Mouse (Mus musculus) G1E (cell line): ENCODE measurements around the gene Mmel1. TPM values are rescaled to one million over a fixed set of nuclear protein-coding genes. Genes with fewer than 3 reads are reported as not detected.
A peak's percentile ranks its signal among the peaks of the same experiment; 100 is the strongest.

Experiments
- ATAC-seq: 2 replicates; pipeline ENCODE4 v1.8.0; 2016; ENCODE audit warnings: mild to moderate bottlenecking; ENCODE audit not compliant: insufficient number of reproducible peaks, poor library complexity, low FRiP score, severe bottlenecking; ENCODE audit errors: extremely low read depth
- DNase-seq: peaks from one replicate; pipeline ENCODE4 v3.0.0; 2012; ENCODE audit warnings: low spot score
- H3K27me3 ChIP-seq: 2 replicates; pipeline ENCODE4 v1.6.1; 2012; ENCODE audit warnings: mild to moderate bottlenecking, low read length, inconsistent platforms; ENCODE audit not compliant: insufficient read depth
- H3K36me3 ChIP-seq: replicated peaks from 2 replicates; pipeline ENCODE3; 2012; ENCODE audit warnings: mild to moderate bottlenecking, inconsistent platforms
- H3K4me1 ChIP-seq: 2 replicates; pipeline ENCODE4 v1.6.1; 2012; ENCODE audit warnings: low read depth, low read length, inconsistent platforms, mixed read lengths; ENCODE audit not compliant: insufficient read depth
- H3K4me3 ChIP-seq: 2 replicates; pipeline ENCODE4 v1.5.1; 2012; ENCODE audit warnings: low read depth, mild to moderate bottlenecking, inconsistent platforms, low read length, moderate library complexity, mixed read lengths
- H3K9me3 ChIP-seq: replicated peaks from 2 replicates; pipeline ENCODE4 v1.6.1; 2012; ENCODE audit warnings: inconsistent platforms
- CTCF ChIP-seq: IDR thresholded peaks from 2 replicates; pipeline ENCODE4 v1.5.1; 2012; ENCODE audit warnings: low read depth, low read length, inconsistent platforms, mixed read lengths
- GATA1 ChIP-seq: IDR thresholded peaks from 2 replicates; pipeline ENCODE4 v1.6.1; 2012; ENCODE audit warnings: borderline replicate concordance, low read length, inconsistent platforms, mixed read lengths
- GATA2 ChIP-seq: IDR thresholded peaks from 2 replicates; pipeline ENCODE4 v1.6.1; 2012; ENCODE audit warnings: low read depth, low read length, inconsistent platforms, borderline replicate concordance
- POLR2AphosphoS5 ChIP-seq: IDR thresholded peaks from 2 replicates; pipeline ENCODE4 v1.6.1; 2012; ENCODE audit warnings: low read depth, low read length, inconsistent platforms; ENCODE audit not compliant: insufficient replicate concordance
- TAL1 ChIP-seq: conservative IDR thresholded peaks from 2 replicates; pipeline ENCODE4 v1.6.1; 2012; ENCODE audit warnings: low read depth, low read length, inconsistent platforms, mixed read lengths
- polyA plus RNA-seq: library from polyadenylated mRNA; stranded (reverse); fragments of >175 nt; gene quantifications from 2 replicates; pipeline ENCODE4 v1.2.3, GENCODE M21; 2012
- total RNA-seq, 2 experiments: library from RNA; stranded (forward) in 1 of 2; stranded (reverse) in 1 of 2; fragments of 200-1000 nt in 1 of 2; fragments of >200 nt in 1 of 2; fragmentation: Nextera tagmentation in 1 of 2; gene quantifications; 2 replicates each; pipeline ENCODE4 v1.2.3; 2014 to 2017

Mmel1 gene
- total and polyA plus RNA-seq, 3 experiments = 0.03 to 0.22 TPM; not detected in 1

DNA sequence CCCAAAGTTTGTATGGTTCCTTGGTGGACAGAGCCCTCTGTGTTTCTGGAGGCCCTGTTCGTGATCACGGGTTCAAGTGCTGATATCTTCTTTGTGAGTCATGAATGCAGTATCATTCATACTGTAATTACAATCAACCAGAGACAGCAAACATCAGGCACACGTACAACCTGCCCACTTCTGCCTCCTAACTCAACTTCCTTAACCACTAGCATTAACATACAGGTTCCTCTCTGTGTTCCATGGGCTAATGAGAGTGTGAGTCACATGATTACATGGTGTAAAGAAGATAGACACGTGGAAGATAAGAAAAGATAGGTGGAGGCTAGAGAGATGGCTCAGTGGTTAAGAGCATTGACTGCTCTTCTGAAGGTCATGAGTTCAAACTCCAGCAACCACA is 47.3 kb downstream of the Mmel1 start:
- H3K27me3 ChIP-seq = no peaks in the 10 kb centered on the region
- TF ChIP-seq GATA2 (no peak), CTCF (no peak), TAL1 (no peak), GATA1 (no peak), POLR2AphosphoS5 (no peak)
- ATAC-seq (no peak; the same call in 1 of the 2 replicates), DNase-seq (no peak)
- no peak overlapping the region for H3K4me3 ChIP-seq
- H3K4me1 ChIP-seq = peaks cover 18% of the 10 kb centered on the region
- peaks cover 32% of the 10 kb centered on the region for H3K36me3 ChIP-seq
- 0 out of 2 replicates have a peak, but pooled peaks cover 3% of the 10 kb centered on the region for H3K9me3 ChIP-seq

DNA sequence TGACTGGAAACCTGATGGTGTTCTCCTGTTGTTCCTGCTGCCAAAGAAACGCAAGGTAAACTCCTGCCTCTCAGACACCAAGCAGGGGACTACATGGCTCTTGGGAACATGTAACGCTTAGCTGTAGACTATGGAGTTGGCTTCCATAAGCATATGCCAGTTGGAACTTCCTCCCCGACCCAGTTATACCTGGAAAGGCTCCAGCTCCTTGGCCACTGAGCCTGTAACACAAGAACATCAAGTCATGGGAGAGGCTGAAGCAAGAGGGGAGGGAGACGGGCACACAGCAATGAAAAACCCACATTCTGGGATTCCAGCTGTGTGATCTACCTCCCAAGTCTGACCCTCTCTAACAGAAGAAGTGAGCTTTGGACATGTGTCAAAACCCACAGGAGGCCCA is 52.9 kb downstream of the Mmel1 start:
- Histone ChIP-seq H3K27me3 (no peaks in the 10 kb centered on the region), H3K4me1 (peaks cover 36% of the 10 kb centered on the region), H3K9me3 (0 out of 2 replicates have a peak, but pooled peaks cover 2% of the 10 kb centered on the region), H3K36me3 (peaks cover 70% of the 10 kb centered on the region), H3K4me3 (no peak overlapping the region)
- no peak for ATAC-seq
- DNase-seq = no peak
- no peak for TF ChIP-seq CTCF

- H3K27me3 ChIP-seq = no peaks in the 10 kb centered on the region
- no peak for TF ChIP-seq GATA1
- no peak for TF ChIP-seq CTCF
- no peak for TF ChIP-seq GATA2
- TF ChIP-seq POLR2AphosphoS5 = no peak
- TF ChIP-seq TAL1 = no peak
- DNase-seq (no peak), ATAC-seq (no peak)
- H3K36me3 ChIP-seq = peaks cover 64% of the 10 kb centered on the region
- H3K4me1 ChIP-seq = peaks cover 41% of the 10 kb centered on the region
- H3K9me3 ChIP-seq = no peaks in the 10 kb centered on the region
- H3K4me3 ChIP-seq = no peak overlapping the region
These were observed 53.5 kb downstream of the Mmel1 start for GRCm38 (mm10) chr4:154922931-154923330.

DNA sequence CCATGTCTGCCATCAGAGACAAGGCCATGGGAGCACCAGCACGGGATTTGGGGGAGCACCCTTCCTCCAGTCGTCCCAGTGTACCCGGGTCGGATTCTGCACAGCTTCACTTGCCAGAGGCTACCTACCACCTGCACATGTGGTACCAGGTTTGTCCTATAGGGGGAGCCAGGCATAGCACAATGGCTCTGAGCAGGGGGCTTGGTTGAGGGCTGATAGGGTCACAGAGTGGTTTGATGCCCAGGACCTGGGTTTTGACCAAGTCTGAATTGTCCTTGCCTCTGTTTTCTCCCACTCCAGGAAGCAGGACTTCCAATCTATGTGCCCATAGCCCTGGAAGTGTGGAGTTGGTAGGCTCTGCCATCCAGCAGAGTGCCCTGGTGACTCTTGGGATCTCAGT is 56.0 kb downstream of the Mmel1 start:
- DNase-seq = no peak
- TF ChIP-seq GATA1 = no peak
- peak; percentile 88 for TF ChIP-seq CTCF
- TF ChIP-seq POLR2AphosphoS5 = no peak
- no peak for ATAC-seq

GRCm38 (mm10) chr4:154926969-154927898 is 57.8 kb downstream of the Mmel1 start:
- Histone ChIP-seq H3K4me3 (peak overlapping the region; percentile 71), H3K9me3 (no peaks in the 10 kb centered on the region), H3K4me1 (peaks cover 64% of the 10 kb centered on the region), H3K27me3 (no peaks in the 10 kb centered on the region), H3K36me3 (peaks cover 48% of the 10 kb centered on the region)
- no peak for TF ChIP-seq CTCF
- no peak for TF ChIP-seq GATA2
- no peak for TF ChIP-seq GATA1
- TF ChIP-seq TAL1 = no peak
- TF ChIP-seq POLR2AphosphoS5 = no peak
- ATAC-seq (peak; percentile 11), DNase-seq (no peak)

More for the DNA sequence above, 56.0 kb downstream of the Mmel1 start:
- Histone ChIP-seq H3K4me1 (peaks cover 64% of the 10 kb centered on the region), H3K36me3 (peaks cover 57% of the 10 kb centered on the region), H3K27me3 (no peaks in the 10 kb centered on the region), H3K9me3 (no peaks in the 10 kb centered on the region), H3K4me3 (no peak overlapping the region; the same call in 1 of the 2 replicates)

- Histone ChIP-seq H3K27me3 (0 out of 2 replicates have a peak, but pooled peaks cover 2% of the 10 kb centered on the region), H3K9me3 (no peaks in the 10 kb centered on the region), H3K4me3 (peak overlapping the region; percentile 71), H3K4me1 (peaks cover 63% of the 10 kb centered on the region), H3K36me3 (peaks cover 41% of the 10 kb centered on the region)
- TF ChIP-seq TAL1 = no peak
- TF ChIP-seq CTCF = no peak
- TF ChIP-seq POLR2AphosphoS5 = no peak
- no peak for TF ChIP-seq GATA1
- TF ChIP-seq GATA2 = no peak
- DNase-seq = no peak
- peak; percentile 28 for ATAC-seq
These were observed 58.5 kb downstream of the Mmel1 start for GRCm38 (mm10) chr4:154927899-154928337.
